ENCODE assay signal across 22 mouse cellular contexts in the genomic region with DNA sequence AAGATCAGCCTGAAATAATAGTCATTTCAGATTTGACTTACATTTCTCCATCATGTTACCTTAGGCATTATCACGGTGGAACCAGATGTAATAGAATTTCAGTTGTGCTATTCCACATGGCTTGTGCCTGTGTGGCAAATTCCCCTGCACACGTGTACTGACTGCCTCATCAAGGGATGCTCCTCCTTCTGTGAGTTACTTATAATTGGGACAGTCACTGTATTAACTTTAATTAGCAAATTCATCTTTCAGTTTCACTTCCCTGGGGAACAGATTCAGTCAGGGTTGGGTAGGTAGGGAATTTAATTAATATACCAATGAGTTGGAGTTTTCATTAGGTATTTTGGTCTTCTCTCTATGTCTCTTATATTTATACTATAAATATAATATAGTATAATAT.
DNase-seq lines count a peak whose midpoint lies in the region; ATAC-seq and TF ChIP-seq lines count a peak whose summit lies in the region.
"Had no signal": no experiment of that assay in that cellular context is flagged by ENCODE, and none has a peak within 500 bp of the region (broad histone marks: within the 10 kb centered on the region; RNA-seq: fewer than 3 reads in every experiment).

No protein-coding gene starts in this region.

- H3K4me3 ChIP-seq in embryonic facial prominence, embryonic 14.5 days (ENCODE audit: low read depth, low read length), result no peak overlapping the region
- H3K4me3 ChIP-seq in embryonic facial prominence, embryonic 10.5 days, result no peak overlapping the region
- H3K4me3 ChIP-seq in hindbrain, embryonic 16.5 days (ENCODE audit: low read length), result no peak overlapping the region
- no peak overlapping the region for H3K4me3 ChIP-seq in hindbrain, embryonic 10.5 days
- H3K4me3 ChIP-seq in kidney, adult 2 months (ENCODE audit: insufficient read depth, low read depth, low read length), result no peak overlapping the region
- H3K4me3 ChIP-seq: embryonic facial prominence, embryonic 12.5 days; forebrain, embryonic 10.5 days; forebrain, embryonic 13.5 days; intestine, embryonic 15.5 days had no signal

- no peak for TF ChIP-seq POLR2A in brain, embryonic 14.5 days (IDR thresholded peaks at IDR 0.05; ENCODE audit: borderline replicate concordance, extremely low read depth, insufficient read depth, insufficient read length, poor library complexity, severe bottlenecking)
- TF ChIP-seq POLR2A in kidney, adult 2 months (IDR thresholded peaks at IDR 0.05; ENCODE audit: low read depth, low read length), result no peak

- no peak for TF ChIP-seq CTCF in brain, embryonic 14.5 days (IDR thresholded peaks at IDR 0.05; ENCODE audit: borderline replicate concordance, extremely low read depth, insufficient read depth, insufficient read length)
- TF ChIP-seq CTCF in kidney, adult 2 months (conservative IDR thresholded peaks at IDR 0.05; ENCODE audit: insufficient read depth, insufficient read length, low read depth, low read length), result no peak

- H3K27ac ChIP-seq in embryonic facial prominence, embryonic 14.5 days (replicated peaks; ENCODE audit: low read depth, low read length), result no peak overlapping the region
- no peak overlapping the region for H3K27ac ChIP-seq in embryonic facial prominence, embryonic 10.5 days (replicated peaks)
- H3K27ac ChIP-seq in hindbrain, embryonic 16.5 days (ENCODE audit: low read depth, low read length), result no peak overlapping the region
- H3K27ac ChIP-seq in hindbrain, embryonic 10.5 days, result no peak overlapping the region
- no peak overlapping the region for H3K27ac ChIP-seq in kidney, adult 2 months (ENCODE audit: insufficient read depth, low read depth, low read length)
- H3K27ac ChIP-seq: embryonic facial prominence, embryonic 12.5 days; forebrain, embryonic 10.5 days; forebrain, embryonic 13.5 days; intestine, embryonic 15.5 days had no signal

- ATAC-seq in embryonic facial prominence, embryonic 14.5 days (ENCODE audit: low read depth), result peak; percentile 65; the same call in 1 of the 2 replicates
- ATAC-seq in hindbrain, embryonic 16.5 days, result peak; percentile 74; the same call in 1 of the 2 replicates
- ATAC-seq in megakaryocyte, adult 5-6 weeks (ENCODE audit: poor library complexity, severe bottlenecking), result peak; percentile 59
- ATAC-seq: activated CD4-positive, CD25-positive, alpha-beta regulatory T cell, adult 4 months; forebrain, embryonic 13.5 days; forebrain, embryonic 16.5 days; intestine, embryonic 15.5 days had no signal

- WGBS in embryonic facial prominence, embryonic 14.5 days, result 74% methylated on average over 2 of the region's 2 CpGs
- 79% methylated on average over 2 of the region's 2 CpGs for WGBS in embryonic facial prominence, embryonic 10.5 days
- 46% methylated on average over 2 of the region's 2 CpGs for WGBS in hindbrain, embryonic 16.5 days
- WGBS in hindbrain, embryonic 10.5 days, result 86% methylated on average over 2 of the region's 2 CpGs
- WGBS in kidney, adult 2 months, result 72% methylated on average over 2 of the region's 2 CpGs

- H3K36me3 ChIP-seq in embryonic facial prominence, embryonic 14.5 days (ENCODE audit: control insufficient read depth, insufficient read depth, low read length), result no peaks in the 10 kb centered on the region
- no peaks in the 10 kb centered on the region for H3K36me3 ChIP-seq in embryonic facial prominence, embryonic 10.5 days (replicated peaks)
- H3K36me3 ChIP-seq in hindbrain, embryonic 16.5 days (ENCODE audit: control insufficient read depth, insufficient read depth, low read length), result no peaks in the 10 kb centered on the region
- no peaks in the 10 kb centered on the region for H3K36me3 ChIP-seq in hindbrain, embryonic 10.5 days
- H3K36me3 ChIP-seq in kidney, adult 2 months (ENCODE audit: control insufficient read depth, insufficient read depth, low read length), result no peaks in the 10 kb centered on the region
- H3K36me3 ChIP-seq: embryonic facial prominence, embryonic 12.5 days; forebrain, embryonic 10.5 days; intestine, embryonic 15.5 days had no signal

- H3K9ac ChIP-seq in embryonic facial prominence, embryonic 14.5 days (ENCODE audit: low read depth, low read length), result no peak overlapping the region
- H3K9ac ChIP-seq in hindbrain, embryonic 16.5 days (ENCODE audit: low read depth, low read length), result no peak overlapping the region
- H3K9ac ChIP-seq: embryonic facial prominence, embryonic 12.5 days; forebrain, embryonic 13.5 days; intestine, embryonic 15.5 days had no signal

- H3K9me3 ChIP-seq in embryonic facial prominence, embryonic 14.5 days (ENCODE audit: control insufficient read depth, low read length), result no peaks in the 10 kb centered on the region
- no peaks in the 10 kb centered on the region for H3K9me3 ChIP-seq in embryonic facial prominence, embryonic 10.5 days
- no peaks in the 10 kb centered on the region for H3K9me3 ChIP-seq in hindbrain, embryonic 16.5 days (ENCODE audit: control insufficient read depth, low read length)
- no peaks in the 10 kb centered on the region for H3K9me3 ChIP-seq in hindbrain, embryonic 10.5 days
- H3K9me3 ChIP-seq: embryonic facial prominence, embryonic 12.5 days; forebrain, embryonic 10.5 days; forebrain, embryonic 13.5 days; intestine, embryonic 15.5 days had no signal

- H3K4me2 ChIP-seq in embryonic facial prominence, embryonic 14.5 days (ENCODE audit: low read depth, low read length), result no peak overlapping the region
- H3K4me2 ChIP-seq in hindbrain, embryonic 16.5 days (ENCODE audit: low read length), result no peak overlapping the region
- H3K4me2 ChIP-seq: embryonic facial prominence, embryonic 12.5 days; forebrain, embryonic 13.5 days; heart, embryonic 11.5 days; intestine, embryonic 15.5 days had no signal

- H3K4me1 ChIP-seq in embryonic facial prominence, embryonic 14.5 days (ENCODE audit: control insufficient read depth, insufficient read depth, low read length), result no peaks in the 10 kb centered on the region
- no peaks in the 10 kb centered on the region for H3K4me1 ChIP-seq in embryonic facial prominence, embryonic 10.5 days
- no peaks in the 10 kb centered on the region for H3K4me1 ChIP-seq in hindbrain, embryonic 16.5 days (ENCODE audit: control insufficient read depth, insufficient read depth, low read depth, low read length)
- peaks cover 3% of the 10 kb centered on the region; the same call in 1 of the 2 replicates for H3K4me1 ChIP-seq in hindbrain, embryonic 10.5 days (replicated peaks)
- no peaks in the 10 kb centered on the region for H3K4me1 ChIP-seq in kidney, adult 2 months (ENCODE audit: control insufficient read depth, insufficient read depth, low read length)
- H3K4me1 ChIP-seq: embryonic facial prominence, embryonic 12.5 days; forebrain, embryonic 10.5 days; forebrain, embryonic 13.5 days; intestine, embryonic 15.5 days had no signal

- no peak for DNase-seq in embryonic facial prominence, embryonic 14.5 days (ENCODE audit: low spot score)
- no peak for DNase-seq in embryonic facial prominence, embryonic 10.5 days (ENCODE audit: low spot score)
- no peak for DNase-seq in hindbrain, embryonic 10.5 days (ENCODE audit: low spot score)
- peak; percentile 37 for DNase-seq in brain, embryonic 14.5 days (ENCODE audit: low read depth)
- DNase-seq in kidney, adult 2 months, result no peak
- DNase-seq in left cerebral cortex, adult 18-20 months (ENCODE audit: low spot score in 2 of 2), result no peak
- DNase-seq: adrenal gland, adult 8-10 months; adrenal gland, postnatal 25 days; cerebellum, adult 18-20 months; cerebellum, adult 9-10 months; cerebellum, postnatal 14 days; gastrocnemius, postnatal 10 days; gastrocnemius, postnatal 36 days had no signal

- no peaks in the 10 kb centered on the region for H3K27me3 ChIP-seq in embryonic facial prominence, embryonic 14.5 days (replicated peaks; ENCODE audit: control insufficient read depth, insufficient read depth, low read length)
- no peaks in the 10 kb centered on the region for H3K27me3 ChIP-seq in embryonic facial prominence, embryonic 10.5 days (replicated peaks; ENCODE audit: low read depth, poor library complexity, severe bottlenecking)
- H3K27me3 ChIP-seq in hindbrain, embryonic 16.5 days (replicated peaks; ENCODE audit: control insufficient read depth, insufficient read depth, low read length), result no peaks in the 10 kb centered on the region
- H3K27me3 ChIP-seq in hindbrain, embryonic 10.5 days (ENCODE audit: insufficient read depth, poor library complexity, severe bottlenecking), result no peaks in the 10 kb centered on the region
- no peaks in the 10 kb centered on the region for H3K27me3 ChIP-seq in kidney, adult 2 months (replicated peaks; ENCODE audit: control insufficient read depth, insufficient read depth, low read length)
- H3K27me3 ChIP-seq: embryonic facial prominence, embryonic 12.5 days; forebrain, embryonic 13.5 days; intestine, embryonic 15.5 days had no signal
